Mouse (Mus musculus) cortical plate, adult 2 months (tissue): Measurements from ENCODE around the gene 2210016L21Rik.

Source experiments
- CTCF ChIP-seq: fragments of 200-500 bp; IDR thresholded peaks from 2 replicates; pipeline ENCODE4 v1.5.1; 2011; ENCODE audit warnings: mild to moderate bottlenecking, control low read depth, low read length; ENCODE audit not compliant: insufficient read depth; ENCODE audit errors: extremely low read depth
- POLR2A ChIP-seq: fragments of 200-500 bp; IDR thresholded peaks from 2 replicates; pipeline ENCODE4 v1.6.1; 2011; ENCODE audit warnings: mild to moderate bottlenecking, low read length, control low read depth; ENCODE audit not compliant: insufficient read depth; ENCODE audit errors: extremely low read depth

DNA sequence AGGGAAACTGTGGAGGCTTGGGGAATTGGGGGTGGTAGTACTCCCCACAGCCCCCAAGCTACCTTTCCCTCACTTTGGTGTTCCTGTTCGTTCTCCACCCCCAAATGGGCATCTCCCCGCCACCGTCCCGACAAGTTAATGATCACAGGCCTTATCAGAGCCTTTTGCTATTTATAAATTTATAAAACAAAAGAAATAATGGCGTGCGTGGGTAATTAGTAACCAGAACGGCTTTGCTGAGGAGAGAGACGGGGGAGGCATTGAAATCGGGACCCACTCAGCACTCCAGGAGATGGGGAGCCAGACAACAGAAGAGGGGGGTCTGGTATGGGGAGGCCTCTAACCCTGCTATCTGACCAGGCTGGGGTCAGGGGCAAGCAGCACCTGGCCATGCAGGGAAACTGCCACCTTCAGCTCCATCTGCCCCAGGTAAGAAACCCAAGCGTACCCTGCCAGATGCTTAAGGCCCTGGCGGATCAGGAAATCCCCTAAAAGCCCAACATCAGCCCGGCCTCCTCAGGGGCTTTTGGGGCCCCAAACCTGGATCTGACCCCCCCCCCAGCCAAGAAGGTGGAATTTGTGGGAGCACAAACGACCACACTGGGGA lies 27.8 kb downstream of the 2210016L21Rik start:
- TF ChIP-seq CTCF (no peak), POLR2A (no peak)
